Mouse (Mus musculus) erythroblast, embryonic 14.5 days (primary cell): Measurements from ENCODE around the gene Tep1.

Source experiments
- GATA1 ChIP-seq: IDR thresholded peaks from 2 replicates; pipeline ENCODE4 v1.6.1; 2012; ENCODE audit warnings: low read length, inconsistent platforms, mixed read lengths
- TAL1 ChIP-seq: IDR thresholded peaks from 3 replicates; pipeline ENCODE4 v1.6.1; 2012; ENCODE audit warnings: low read length, inconsistent platforms, mixed read lengths

DNA sequence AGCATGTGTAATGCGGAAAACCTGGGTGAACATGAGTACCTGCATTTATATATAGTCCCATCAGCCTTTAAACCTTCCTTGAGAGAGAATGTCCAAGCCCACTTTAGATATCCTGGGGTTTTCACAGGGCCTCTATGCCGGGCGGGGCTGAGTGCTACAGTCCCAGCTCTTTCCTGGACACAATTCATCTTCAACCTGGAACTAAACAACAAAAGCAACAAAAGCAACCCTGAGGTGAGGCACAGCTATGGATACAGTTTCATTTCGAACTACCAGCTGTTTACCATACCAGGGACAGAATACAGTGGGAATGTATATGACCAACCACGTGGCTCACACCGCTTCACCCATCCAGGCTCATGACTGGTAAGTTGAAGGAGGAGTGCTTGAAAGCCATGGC is 67.9 kb downstream of the Tep1 start:
- TF ChIP-seq GATA1 (no peak), TAL1 (no peak)
